Mouse (Mus musculus) erythroblast, adult 5-6 weeks (primary cell): ENCODE measurements around the gene Hes6. TPM values are rescaled to one million over a fixed set of nuclear protein-coding genes. Genes with fewer than 3 reads are reported as not detected.

Experiments
- total RNA-seq, 2 experiments: library from RNA; stranded (forward) in 1 of 2; stranded (reverse) in 1 of 2; fragments of 150-400 nt in 1 of 2; fragments of 200-764, 138-1000 nt in 1 of 2; gene quantifications; 2 replicates each; pipeline versions ENCODE4 v1.2.3 to v1.2.4; 2015 to 2017; ENCODE audit warnings: low replicate concordance in 2 of 2

The Hes6 gene
- total RNA-seq, 2 experiments from 2014 or later: 4.2 to 4.8 TPM

Other genes starting within 250 kb of the Hes6 start
- gene Ramp1, start 234.2 kb downstream of the Hes6 start, total RNA-seq (2015; ENCODE audit: low replicate concordance): 25.9 and 28.2 TPM in 2 replicates
- gene Ramp1, start 234.2 kb downstream of the Hes6 start, total RNA-seq (2017; ENCODE audit: low replicate concordance): 15.9 and 17.1 TPM in 2 replicates
- 187 and 269 TPM in 2 replicates for gene Ube2f, start 163.7 kb downstream of the Hes6 start, total RNA-seq (2015; ENCODE audit: low replicate concordance)
- 221 and 245 TPM in 2 replicates for gene Ube2f, start 163.7 kb downstream of the Hes6 start, total RNA-seq (2017; ENCODE audit: low replicate concordance)
- gene Scly, start 115.7 kb downstream of the Hes6 start, total RNA-seq (2015; ENCODE audit: low replicate concordance): 6.9 and 15.3 TPM in 2 replicates
- gene Scly, start 115.7 kb downstream of the Hes6 start, total RNA-seq (2017; ENCODE audit: low replicate concordance): 16.6 and 18.8 TPM in 2 replicates
- gene Espnl, start 92.0 kb downstream of the Hes6 start, total RNA-seq (2015; ENCODE audit: low replicate concordance): not detected in 2 replicates
- 0.14 and 0.26 TPM in 2 replicates for gene Espnl, start 92.0 kb downstream of the Hes6 start, total RNA-seq (2017; ENCODE audit: low replicate concordance)
- gene Klhl30, start 63.0 kb downstream of the Hes6 start, total RNA-seq (2015; ENCODE audit: low replicate concordance): not detected in 2 replicates
- gene Klhl30, start 63.0 kb downstream of the Hes6 start, total RNA-seq (2017; ENCODE audit: low replicate concordance): 0.51 and 0.56 TPM in 2 replicates
- 0.42 and 2.7 TPM in 2 replicates for gene Erfe, start 47.6 kb downstream of the Hes6 start, total RNA-seq (2015; ENCODE audit: low replicate concordance)
- gene Erfe, start 47.6 kb downstream of the Hes6 start, total RNA-seq (2017; ENCODE audit: low replicate concordance): 0.70 TPM in 1 of 2 replicates, not detected in the other
- 32.6 and 82.0 TPM in 2 replicates for gene Ilkap, start 15.2 kb downstream of the Hes6 start, total RNA-seq (2015; ENCODE audit: low replicate concordance)
- gene Ilkap, start 15.2 kb downstream of the Hes6 start, total RNA-seq (2017; ENCODE audit: low replicate concordance): 55.6 and 70.8 TPM in 2 replicates
- 1.9 and 2.7 TPM in 2 replicates for gene Per2, start 45.3 kb upstream of the Hes6 start, total RNA-seq (2015; ENCODE audit: low replicate concordance)
- gene Per2, start 45.3 kb upstream of the Hes6 start, total RNA-seq (2017; ENCODE audit: low replicate concordance): 1.7 and 2.0 TPM in 2 replicates
- 1.0 and 1.3 TPM in 2 replicates for gene Traf3ip1, start 80.6 kb upstream of the Hes6 start, total RNA-seq (2015; ENCODE audit: low replicate concordance)
- 0.51 and 2.6 TPM in 2 replicates for gene Traf3ip1, start 80.6 kb upstream of the Hes6 start, total RNA-seq (2017; ENCODE audit: low replicate concordance)
- gene Asb1, start 126.5 kb upstream of the Hes6 start, total RNA-seq (2015; ENCODE audit: low replicate concordance): 106 and 120 TPM in 2 replicates
- gene Asb1, start 126.5 kb upstream of the Hes6 start, total RNA-seq (2017; ENCODE audit: low replicate concordance): 299 and 366 TPM in 2 replicates